Mouse (Mus musculus): ENCODE measurements around the gene Myadm. TPM values are rescaled to one million over a fixed set of nuclear protein-coding genes. Genes with fewer than 3 reads are reported as not detected.
"Not testable (repeated sequence)": the region's sequence is repeated elsewhere in the genome, so short reads cannot be mapped to it uniquely, and the experiment has no call there.

The Myadm gene
- total RNA-seq (2021) = 10 to 100 TPM; 55.9 to 68.6 TPM
- long read RNA-seq, experiment 1, full-length matches to known transcripts = 51 of 64 reads
- long read RNA-seq, experiment 1, partial matches to known transcripts = 12 of 64 reads
- long read RNA-seq, experiment 1, other reads (novel, unspliced or antisense) = 1 of 64 reads
- long read RNA-seq, experiment 2, partial matches to known transcripts = 11 of 11 reads
- long read RNA-seq, experiment 2, other reads (novel, unspliced or antisense) = 0 of 11 reads

DNA sequence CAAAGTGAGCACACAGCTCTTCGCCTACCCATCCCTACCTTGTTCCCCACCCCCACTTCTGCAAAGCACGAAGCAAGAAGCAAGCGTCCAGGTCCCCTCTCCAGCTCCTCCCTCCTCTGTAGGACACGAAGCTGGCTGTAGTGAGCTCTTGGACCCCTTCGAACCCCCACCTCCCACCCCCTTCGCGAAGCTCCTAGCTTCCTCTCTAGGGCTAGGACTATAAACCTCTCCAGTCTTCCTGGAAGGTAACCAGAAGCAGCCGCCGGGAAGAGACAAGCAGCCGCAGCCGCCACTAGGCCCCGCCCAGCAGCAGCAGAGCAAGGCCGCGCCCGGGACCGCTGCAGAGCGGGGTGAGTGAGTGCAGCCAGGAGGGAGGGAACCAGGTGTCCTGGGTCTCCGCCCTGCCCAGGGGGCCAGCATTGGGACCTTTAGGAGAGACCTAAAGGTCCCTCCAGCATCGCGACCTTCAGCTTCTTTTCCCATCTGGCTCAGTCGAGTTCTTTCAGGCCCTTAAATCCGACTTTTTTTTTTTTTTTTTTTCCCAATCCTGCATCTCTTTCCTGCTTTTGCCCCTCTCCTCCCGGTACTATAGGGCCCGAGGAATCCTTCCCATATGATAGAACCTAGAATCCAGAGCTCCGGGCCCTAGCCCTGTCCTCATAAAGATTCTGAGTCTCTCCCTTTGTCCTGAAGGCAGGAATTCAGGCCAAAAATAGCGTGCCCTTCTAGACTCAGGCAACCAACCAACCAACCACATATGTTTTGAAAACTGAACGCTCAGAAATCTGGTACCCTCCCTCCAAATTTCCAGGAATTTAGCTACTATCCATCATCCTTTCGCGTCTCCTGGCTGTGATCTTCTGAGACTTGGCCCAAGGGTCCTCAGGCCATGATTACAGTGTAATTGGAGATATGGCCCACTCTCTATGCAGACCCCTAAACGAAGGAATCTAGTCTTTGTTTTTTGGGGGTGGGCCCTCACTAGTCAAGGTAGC is at the start of gene Myadm, which contains the start of gene Prkcg:
TSS of gene Myadm (plus strand) at position 105 of the 995 bp plus-strand sequence.
TSS of gene Prkcg (plus strand) at position 204 of the 995 bp plus-strand sequence.
- peak; percentile 79 for DNase-seq (ENCODE audit: low spot score in 2 of 2)

- DNase-seq (ENCODE audit: low spot score in 2 of 2) = no peak
Observed at GRCm38 (mm10) chr7:3239193-3239592, 49.7 kb upstream of the Myadm start.

DNA sequence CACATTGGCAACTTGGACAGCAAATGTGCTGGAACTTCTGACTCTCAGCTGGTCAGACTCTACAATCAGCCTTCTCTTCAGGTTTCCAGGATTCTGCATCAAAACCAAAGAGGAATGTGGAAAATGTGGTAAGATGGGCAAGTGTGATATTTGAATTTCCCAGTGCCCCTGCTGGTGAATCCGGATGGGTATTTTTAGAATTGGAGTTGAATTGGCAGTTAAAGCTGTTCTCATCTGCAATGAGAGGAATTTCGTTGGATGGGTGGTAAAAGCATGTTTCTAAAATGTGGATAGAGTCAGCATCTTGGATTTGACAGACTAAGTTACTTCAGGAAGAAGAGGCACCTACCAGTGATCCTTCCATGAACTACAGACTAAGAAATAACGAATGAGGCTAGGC is 28.2 kb upstream of the Myadm start:
- DNase-seq (ENCODE audit: low spot score in 2 of 2) = no peak

DNA sequence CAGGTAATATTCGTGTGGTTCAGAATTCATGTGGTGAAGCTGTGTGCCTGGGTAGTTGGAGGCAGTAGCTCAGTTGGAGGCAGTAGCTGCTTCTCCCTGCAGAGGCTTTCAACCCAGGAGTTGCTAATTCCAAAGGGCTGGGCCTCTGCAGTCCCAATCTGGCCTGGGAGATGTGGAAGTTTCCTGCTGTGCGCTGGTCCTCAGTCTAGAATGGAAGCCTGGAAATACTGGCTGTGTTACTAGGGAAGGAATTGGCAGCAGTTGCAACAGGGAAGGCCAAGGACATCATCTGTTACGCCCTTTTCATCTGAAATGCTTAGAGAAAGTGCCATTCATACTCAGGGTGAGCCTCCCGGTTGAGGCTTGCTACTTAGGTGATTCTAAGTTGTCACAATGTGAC is 27.4 kb upstream of the Myadm start:
- no peak for DNase-seq (ENCODE audit: low spot score in 2 of 2)

- peak; percentile 49 to 66 for DNase-seq (ENCODE audit: low spot score in 2 of 2)
Observed at GRCm38 (mm10) chr7:3262789-3263188, 26.1 kb upstream of the Myadm start.

GRCm38 (mm10) chr7:3264390-3265022 is 24.4 kb upstream of the Myadm start:
- DNase-seq (ENCODE audit: low spot score in 2 of 2) = no peak

DNA sequence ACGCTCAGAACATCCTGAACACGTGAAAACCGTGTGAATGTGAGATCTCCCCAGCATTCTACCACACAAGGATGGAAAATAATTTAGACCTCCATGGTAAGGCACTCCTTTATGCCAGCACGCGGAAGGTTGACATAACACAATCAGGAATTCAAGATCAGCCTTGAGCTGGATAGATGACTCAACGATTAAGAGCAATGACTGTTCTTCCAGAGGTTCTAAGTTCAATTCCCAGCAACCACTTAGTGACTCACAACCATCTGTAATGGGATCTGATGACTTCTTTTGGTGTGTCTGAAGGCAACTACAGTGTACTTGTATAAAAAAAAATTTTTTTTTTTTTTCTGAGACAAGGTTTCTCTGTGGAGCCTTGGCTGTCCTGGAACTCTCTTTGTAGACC is 23.6 kb upstream of the Myadm start:
- DNase-seq (ENCODE audit: low spot score in 2 of 2) = no peak

DNA sequence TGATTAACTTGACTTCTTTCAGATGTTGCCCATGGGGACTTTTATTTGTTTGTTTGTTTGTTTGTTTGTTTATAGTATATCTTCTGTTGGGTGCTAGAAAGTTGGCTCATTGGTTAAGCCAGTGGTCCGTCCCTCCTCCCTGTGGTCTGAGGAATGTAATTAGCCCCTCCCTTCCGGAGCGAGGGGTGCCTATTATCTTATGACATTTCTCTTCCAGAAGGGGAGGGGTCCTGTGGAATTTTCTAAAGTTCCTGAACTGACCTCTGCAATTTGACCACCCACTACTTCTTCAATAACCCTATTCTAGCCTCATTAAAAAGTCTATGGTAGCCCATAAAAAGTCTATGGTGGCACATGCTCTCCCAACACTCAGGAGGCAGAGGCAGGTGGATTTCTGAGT is 21.6 kb upstream of the Myadm start:
- no peak for DNase-seq (ENCODE audit: low spot score in 2 of 2)

GRCm38 (mm10) chr7:3267888-3268287 is 21.0 kb upstream of the Myadm start:
- no peak for DNase-seq (ENCODE audit: low spot score in 2 of 2)

GRCm38 (mm10) chr7:3268291-3268690 is 20.6 kb upstream of the Myadm start:
- no peak for DNase-seq (ENCODE audit: low spot score in 2 of 2)

DNA sequence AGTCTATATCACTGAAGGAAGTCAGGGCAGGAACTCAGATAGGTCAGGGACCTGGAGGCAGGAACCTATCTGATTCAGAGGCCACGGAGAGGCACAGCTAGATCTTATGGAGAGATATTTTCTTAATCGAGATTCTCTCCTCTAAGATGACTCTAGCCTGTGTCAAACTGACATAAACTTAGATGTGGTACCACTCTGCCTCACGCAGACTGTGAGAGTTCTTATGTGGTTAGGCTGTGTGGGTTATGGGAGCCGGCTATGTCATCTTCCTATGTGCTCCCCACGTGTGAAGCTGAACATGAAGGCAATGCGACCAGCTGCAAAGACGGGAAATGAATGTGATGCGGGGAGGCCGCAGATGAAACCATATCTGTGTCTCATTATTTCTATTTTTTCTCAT is 16.7 kb upstream of the Myadm start:
- DNase-seq (ENCODE audit: low spot score in 2 of 2) = no peak

GRCm38 (mm10) chr7:3275455-3276170 is 13.3 kb upstream of the Myadm start:
- no peak for DNase-seq (ENCODE audit: low spot score in 2 of 2)

DNA sequence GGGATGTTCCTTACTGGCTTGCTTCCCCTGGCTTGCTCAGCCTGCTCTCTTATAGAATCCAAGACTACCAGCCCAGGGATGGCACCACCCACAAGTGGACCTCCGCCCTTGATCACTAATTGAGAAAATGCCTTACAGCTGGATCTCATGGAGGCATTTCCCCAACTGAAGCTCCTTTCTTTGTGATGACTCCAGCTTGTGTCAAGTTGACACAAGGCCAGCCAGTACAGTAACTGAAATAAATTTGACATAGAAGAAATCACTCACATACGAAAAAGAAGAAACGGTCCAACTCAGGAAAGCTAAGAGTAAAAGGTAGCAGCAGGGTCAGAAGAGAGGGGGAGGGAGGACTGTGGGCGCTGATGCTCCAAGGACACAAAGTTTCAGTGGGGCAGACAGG is 12.1 kb upstream of the Myadm start:
- DNase-seq (ENCODE audit: low spot score in 2 of 2) = not testable (repeated sequence)

DNA sequence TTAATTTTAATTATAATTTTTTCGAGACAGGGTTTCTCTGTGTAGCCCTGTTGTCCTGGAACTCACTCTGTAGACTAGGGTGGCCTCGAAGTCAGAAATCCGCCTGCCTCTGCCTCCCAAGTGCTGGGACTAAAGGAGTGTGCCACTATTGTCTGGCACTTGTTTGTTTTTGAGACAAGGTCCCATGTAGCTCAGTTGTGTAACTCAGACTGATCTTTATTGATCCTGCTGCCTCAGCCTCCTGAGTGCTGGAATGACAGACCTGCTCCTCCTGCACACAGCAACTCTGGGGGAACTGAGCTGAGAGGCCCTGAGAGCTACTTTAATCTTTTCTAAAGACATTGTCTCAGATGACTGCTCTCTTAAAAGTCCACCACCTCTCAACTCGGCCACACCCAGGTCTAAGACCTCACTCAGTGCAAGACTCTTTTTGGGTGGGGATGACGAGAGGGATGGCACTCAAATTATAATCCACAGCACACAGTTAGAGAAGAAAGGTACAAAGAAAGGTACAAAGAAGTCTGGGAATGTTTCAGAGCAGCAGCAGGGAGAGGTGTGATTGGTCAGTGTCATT is 8.7 kb upstream of the Myadm start:
- DNase-seq (ENCODE audit: low spot score in 2 of 2) = no peak

DNA sequence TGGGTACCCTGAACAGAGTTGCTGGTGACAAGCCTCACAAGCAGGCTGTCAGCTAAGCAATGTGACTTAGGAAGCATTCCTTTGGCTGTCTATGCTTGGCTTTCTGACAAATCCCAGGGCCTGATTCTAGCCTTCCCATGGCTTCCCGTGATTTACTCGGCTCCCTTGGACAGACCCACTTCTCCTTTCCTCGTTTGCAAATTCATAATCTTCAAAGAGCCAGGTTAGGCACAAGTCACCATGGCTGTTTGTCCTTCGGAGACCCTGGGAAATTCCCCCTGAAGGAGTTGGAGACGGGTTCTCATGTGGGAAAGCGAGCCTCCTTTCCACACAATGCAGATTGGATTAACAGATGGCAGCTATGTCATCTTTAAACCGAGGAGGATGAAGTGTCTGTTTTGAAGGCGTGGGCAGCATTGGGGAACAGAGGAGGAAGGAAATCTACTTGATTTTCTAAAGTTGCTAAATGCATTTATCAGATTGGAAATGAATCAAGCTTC is 8.2 kb upstream of the Myadm start:
- no peak for DNase-seq (ENCODE audit: low spot score in 2 of 2)

DNA sequence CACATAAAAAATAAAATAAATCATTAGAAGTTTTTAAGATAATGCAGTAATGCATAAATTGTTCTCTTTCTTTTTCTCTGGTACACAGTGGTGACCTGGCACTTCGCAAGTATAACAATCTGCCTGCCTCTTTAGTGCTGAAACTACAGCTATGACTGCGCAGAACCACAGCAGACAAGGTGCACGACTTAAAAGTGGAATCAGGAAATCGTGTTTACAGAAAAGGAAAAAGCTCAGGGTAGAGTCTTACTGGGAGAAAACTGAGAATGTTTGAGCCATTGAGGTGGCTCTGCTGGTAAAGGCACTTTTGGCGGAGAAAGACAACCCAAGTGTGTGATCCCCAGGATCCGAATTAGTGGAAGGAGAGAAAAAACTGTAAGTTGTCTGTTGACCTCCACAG is 7.1 kb upstream of the Myadm start:
- no peak for DNase-seq (ENCODE audit: low spot score in 2 of 2)

DNA sequence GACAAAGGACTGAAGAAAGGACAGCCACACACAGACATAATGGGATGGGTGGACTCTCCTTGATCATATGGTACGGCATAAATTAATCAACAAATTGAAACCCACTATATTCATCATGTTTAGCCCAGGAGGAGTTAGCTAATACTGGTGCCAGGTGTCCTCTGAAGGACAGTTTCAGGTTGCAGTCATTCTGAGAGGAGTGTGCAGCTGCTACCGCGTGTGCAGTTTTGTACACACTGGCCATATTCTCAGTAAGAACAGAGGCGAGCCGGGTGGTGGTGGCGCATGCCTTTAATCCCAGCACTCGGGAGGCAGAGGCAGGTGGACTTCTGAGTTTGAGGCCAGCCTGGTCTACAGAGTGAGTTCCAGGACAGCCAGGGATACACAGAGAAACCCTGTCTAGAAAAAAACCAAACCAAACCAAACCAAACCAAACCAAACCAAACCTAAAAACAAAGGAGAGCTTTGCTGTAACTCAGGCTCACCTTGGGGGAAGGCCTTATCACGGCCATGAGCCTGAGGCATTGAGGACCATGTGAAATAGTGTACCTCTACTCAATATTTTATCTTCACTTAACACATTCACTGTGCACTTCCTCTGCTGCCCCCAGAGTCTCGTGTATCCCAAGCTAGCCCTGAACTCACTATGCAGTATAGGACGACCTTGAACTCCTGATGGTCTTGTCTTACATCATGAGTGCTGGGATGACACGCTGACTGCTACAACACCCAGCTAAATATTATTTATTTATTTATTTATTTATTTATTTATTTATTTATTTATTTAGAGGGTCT is 5.6 kb upstream of the Myadm start:
- no peak for DNase-seq (ENCODE audit: low spot score in 2 of 2)

DNA sequence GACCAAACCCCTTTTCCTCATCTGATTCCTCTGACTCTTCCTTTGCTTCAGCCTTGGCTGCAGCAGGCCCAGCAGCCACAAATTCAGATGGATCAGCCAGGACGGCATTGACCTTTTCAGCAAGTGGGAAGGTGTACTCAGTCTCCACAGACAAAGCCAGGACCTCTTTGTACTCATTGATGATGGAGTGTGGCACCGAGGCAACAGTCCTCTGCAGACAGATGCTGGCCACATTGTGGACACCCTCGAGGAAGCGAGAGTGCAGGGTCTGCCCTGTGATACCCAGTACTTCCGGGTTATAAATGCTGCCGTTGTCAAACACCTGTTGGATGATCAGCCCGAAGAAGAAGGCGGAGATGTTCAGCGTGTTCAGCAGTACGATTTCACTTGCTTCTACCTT is 4.3 kb upstream of the Myadm start:
- no peak for DNase-seq (ENCODE audit: low spot score in 2 of 2)

DNA sequence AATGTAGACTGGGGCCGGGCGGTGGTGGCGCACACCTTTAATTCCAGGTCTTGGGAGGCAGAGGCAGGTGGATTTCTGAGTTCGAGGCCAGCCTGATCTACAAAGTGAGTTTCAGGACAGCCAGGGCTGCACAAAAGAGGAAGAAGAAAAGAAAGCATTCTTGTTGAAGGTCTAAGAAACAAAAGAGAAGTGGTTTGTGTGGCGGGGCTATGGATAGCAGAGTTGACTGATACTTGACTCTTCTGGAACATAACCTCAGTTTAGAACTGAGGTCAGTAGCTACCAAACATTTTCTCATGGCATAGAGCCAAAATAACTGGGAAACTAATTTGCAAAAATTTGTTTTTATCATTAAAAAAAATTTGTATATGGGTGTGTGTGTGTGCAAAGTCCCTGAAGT is 2.8 kb upstream of the Myadm start:
- DNase-seq (ENCODE audit: low spot score in 2 of 2) = no peak

DNA sequence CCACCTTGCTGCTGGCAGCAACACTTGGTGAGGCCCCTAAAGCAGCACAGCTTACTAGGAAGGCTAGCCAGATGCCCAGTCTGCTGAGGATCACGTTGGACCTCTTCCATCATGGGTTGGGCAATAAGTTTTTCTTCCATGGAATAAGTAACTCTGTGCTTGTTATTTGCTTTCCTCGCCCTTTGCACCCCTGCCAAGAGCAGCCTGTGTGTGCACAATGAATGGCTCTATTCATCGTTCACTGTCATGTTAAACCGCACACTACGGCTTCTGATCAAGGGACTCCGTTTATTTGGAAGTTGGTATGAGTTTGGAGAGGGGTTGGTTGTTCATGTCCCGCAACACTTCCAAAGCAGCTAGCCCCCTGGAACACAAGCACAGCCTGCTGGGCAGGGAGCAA is 1.7 kb upstream of the Myadm start:
- DNase-seq (ENCODE audit: low spot score in 2 of 2) = no peak

Measured in adrenal gland, adult 18-20 months (tissue).